Mouse (Mus musculus) left cerebral cortex, adult 11 months (tissue): Measurements from ENCODE around the gene Fgf12.
A peak's percentile ranks its signal among the peaks of the same experiment; 100 is the strongest.

ENCODE experiments used
- DNase-seq: peaks from one replicate; pipeline ENCODE4 v3.0.0; 2022; ENCODE audit warnings: low spot score

Fgf12 gene

GRCm38 (mm10) chr16:28610940-28611339 is 141.9 kb downstream of the Fgf12 start:
- peak; percentile 38 for DNase-seq

DNA sequence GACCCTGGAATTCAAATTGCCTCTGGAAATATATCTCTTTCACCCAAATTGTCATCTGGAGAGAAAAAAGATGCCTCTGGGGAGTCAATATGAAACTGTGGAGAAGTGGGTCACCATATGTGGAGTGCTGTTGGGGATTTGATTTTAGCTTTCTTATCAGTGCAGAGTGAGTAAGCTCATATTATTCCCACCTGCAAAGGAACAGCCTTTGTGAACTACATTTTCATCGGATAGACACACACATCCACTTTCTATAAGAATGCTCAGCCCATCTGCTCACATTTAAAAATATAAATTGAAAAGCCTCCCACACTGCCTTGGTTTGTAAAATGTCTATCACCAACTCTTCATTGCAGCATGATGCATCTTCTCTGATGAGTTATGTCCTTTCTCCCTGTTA is 149.7 kb downstream of the Fgf12 start:
- no peak for DNase-seq

DNA sequence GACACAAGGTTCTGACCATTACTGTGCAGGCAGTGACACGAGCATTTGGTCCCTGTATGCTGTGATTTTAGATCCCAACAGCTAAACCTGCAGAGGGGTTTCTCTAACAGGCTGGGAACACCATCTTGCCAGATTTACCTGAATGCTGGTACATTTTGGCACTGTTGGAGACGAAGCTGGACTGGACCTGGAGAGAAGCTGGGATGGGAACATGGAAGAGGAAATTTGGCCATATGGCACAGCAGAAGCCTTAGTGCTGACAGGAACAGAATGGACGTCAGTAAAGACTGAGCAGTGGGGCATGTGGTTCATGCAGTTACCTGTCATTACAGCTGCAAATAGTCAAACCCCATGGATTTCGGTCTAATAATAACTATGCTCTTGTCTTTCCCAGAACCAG is 151.1 kb downstream of the Fgf12 start:
- DNase-seq, result no peak

GRCm38 (mm10) chr16:28596112-28596511 is 156.8 kb downstream of the Fgf12 start:
- DNase-seq, result peak; percentile 79

GRCm38 (mm10) chr16:28593075-28593915 is 159.6 kb downstream of the Fgf12 start:
- peak; percentile 51 for DNase-seq

- DNase-seq, result no peak
Measured at GRCm38 (mm10) chr16:28592466-28592865, 160.4 kb downstream of the Fgf12 start.

DNA sequence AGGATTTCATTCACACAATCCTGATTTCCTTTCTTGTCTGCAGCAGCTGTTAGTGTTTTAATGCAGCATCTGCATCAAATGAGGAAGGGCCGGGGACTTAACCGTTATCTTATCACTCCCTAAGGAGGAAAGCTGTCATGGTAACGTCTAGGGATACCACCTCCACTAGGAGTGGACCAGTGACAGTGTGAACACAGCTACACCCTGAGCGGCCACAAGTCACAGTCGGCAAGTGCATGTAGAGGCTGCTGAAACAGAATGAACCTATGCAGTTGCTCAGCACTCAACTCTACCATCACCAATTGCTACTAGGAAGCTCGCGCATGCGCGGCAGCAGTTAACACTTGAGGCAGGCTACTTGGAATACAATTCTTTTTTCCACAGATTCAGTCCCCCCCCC is 161.3 kb downstream of the Fgf12 start:
- DNase-seq, result no peak

- no peak for DNase-seq
Measured at GRCm38 (mm10) chr16:28572212-28572611, 180.7 kb downstream of the Fgf12 start.

GRCm38 (mm10) chr16:28564716-28565217 is 188.1 kb downstream of the Fgf12 start:
- no peak for DNase-seq

DNA sequence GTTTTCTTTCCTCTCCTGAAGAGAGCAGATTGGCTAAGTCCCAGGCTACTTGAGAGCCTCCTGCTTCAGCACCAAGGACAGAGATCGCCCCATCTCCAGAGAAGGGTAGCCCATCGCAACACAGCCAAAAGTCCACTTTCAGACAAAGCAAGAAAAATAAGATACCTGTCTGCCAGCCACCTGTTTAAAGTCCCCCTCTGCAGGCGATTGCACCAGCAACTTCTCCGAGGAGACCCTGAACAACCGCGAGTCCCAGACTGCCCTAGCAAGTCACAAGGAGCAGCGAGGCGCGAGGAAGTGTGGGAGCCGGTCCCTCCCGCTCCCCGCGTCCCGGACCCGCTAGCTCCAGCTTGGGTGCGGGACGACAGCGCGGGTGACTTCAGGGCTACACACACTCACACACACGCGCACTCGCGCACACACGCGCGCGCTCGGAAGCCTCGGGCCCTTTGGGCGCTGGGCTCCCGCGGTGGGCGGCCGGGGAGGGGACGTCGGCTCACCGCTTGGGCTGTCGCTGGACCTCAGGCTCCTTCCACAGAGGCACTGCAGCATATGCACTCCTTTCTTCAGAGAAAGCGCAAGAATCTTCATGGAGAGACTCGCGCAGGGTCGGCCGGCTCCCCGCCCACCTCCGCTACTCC is 188.7 kb downstream of the Fgf12 start:
- no peak for DNase-seq

GRCm38 (mm10) chr16:28562847-28563246 is 190.0 kb downstream of the Fgf12 start:
- peak; percentile 40 for DNase-seq

- no peak for DNase-seq
Measured at GRCm38 (mm10) chr16:28555219-28555618, 197.6 kb downstream of the Fgf12 start.

DNA sequence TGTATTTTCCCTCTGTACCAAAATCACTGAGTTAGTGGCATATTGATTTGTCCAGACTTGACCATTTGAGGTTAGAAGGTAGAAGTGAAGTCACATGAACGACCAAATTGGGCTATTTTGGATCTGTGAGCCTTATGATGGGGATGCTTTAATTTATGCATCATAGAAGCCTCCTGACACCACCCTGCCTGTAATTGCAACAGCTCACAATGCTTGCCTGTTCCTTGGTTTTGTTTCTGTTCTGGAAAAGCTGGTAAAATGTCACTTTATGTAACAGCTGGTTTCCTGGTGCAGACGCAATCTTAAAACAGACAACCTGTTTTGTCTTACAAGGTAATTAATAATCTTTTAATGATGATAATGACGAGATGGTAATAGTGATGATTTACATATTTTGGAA is 213.4 kb downstream of the Fgf12 start:
- DNase-seq, result no peak

- peak; percentile 74 for DNase-seq
Measured at GRCm38 (mm10) chr16:28517596-28518524, 235.0 kb downstream of the Fgf12 start.

DNA sequence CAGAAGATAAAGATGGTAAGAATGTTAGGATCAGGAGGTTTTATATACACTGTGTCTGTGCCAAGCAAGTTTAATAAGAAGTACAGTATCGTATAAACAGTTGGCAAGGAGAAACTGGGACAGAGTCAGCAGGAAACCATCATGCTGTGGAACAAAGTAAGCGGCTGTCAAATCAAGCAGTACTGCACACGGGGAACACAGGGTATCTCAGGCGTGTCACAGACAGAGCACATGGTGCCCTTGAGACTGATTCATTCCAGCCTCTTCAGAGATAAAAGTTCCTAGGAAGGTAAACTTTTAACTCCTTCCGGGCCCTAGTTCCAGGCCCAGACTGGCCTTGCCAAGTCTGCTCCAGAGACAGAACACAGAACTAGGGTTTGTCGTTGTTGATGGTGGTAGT is 240.4 kb downstream of the Fgf12 start:
- no peak for DNase-seq

GRCm38 (mm10) chr16:28511413-28511812 is 241.5 kb downstream of the Fgf12 start:
- DNase-seq, result no peak

GRCm38 (mm10) chr16:28497971-28498607 is 254.8 kb downstream of the Fgf12 start:
- no peak for DNase-seq

DNA sequence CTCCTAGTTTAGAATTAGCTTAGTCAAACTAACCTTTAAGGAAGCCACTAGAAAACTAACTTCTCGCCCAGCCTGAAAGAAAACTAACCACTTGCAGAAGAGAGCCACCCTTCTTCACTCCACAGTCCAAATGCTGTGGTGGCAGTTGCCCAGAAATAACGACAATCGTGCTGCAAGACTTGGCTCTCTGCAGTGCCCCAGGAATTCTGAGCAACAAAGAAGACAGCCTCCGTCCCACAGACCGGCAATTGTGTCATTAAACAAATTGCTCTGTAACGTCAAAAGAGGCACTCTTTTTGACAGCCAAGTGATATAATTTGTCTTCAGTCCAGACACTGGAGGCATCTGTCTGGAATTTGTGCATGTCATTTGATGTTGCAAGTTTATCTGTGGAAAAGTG is 261.2 kb downstream of the Fgf12 start:
- DNase-seq, result no peak

DNA sequence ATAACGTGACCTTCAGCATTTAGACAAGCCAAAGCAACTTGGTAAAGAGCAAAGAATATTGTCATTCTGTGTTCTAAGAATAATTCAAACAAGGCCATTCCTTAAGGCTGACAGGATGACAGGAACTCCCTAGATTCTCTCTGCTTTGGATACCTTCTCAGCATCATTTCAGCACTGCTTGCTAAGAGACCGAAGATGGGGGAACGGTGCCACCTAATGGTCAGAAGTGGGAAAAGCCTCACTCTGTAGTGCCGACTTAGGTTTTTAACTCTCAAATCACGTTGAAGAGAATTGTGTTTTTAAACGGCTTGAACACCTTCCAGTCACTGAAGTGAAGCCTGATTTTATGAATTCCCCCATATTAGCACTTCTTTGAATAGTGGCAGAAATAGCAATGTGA is 262.4 kb downstream of the Fgf12 start:
- DNase-seq, result peak; percentile 70

GRCm38 (mm10) chr16:28484920-28485319 is 267.9 kb downstream of the Fgf12 start:
- no peak for DNase-seq

- no peak for DNase-seq
Measured at GRCm38 (mm10) chr16:28479022-28479421, 273.8 kb downstream of the Fgf12 start.

- DNase-seq, result no peak
Measured at GRCm38 (mm10) chr16:28476651-28477050, 276.2 kb downstream of the Fgf12 start.
